Mouse (Mus musculus): ENCODE measurements around the gene Lrfn4.

Gene Lrfn4

GRCm38 (mm10) chr19:4618183-4618582 lies 2.7 kb upstream of the Lrfn4 start:
- H3K27me3 ChIP-seq (ENCODE audit: control insufficient read depth, insufficient read depth, low read length, poor library complexity, severe bottlenecking), result no peaks in the 10 kb centered on the region
- no peaks in the 10 kb centered on the region for H3K36me3 ChIP-seq (ENCODE audit: control insufficient read depth, insufficient read depth, low read length, poor library complexity, severe bottlenecking)
- no peak for DNase-seq (ENCODE audit: low read depth, low spot score)

GRCm38 (mm10) chr19:4616546-4616945 lies 1.1 kb upstream of the Lrfn4 start:
- no peak for DNase-seq (ENCODE audit: low read depth, low spot score)
- no peaks in the 10 kb centered on the region for H3K27me3 ChIP-seq (ENCODE audit: control insufficient read depth, insufficient read depth, low read length, poor library complexity, severe bottlenecking)
- no peaks in the 10 kb centered on the region for H3K36me3 ChIP-seq (ENCODE audit: control insufficient read depth, insufficient read depth, low read length, poor library complexity, severe bottlenecking)

- Histone ChIP-seq H3K36me3 (ENCODE audit: control insufficient read depth, insufficient read depth, low read length, poor library complexity, severe bottlenecking) (no peaks in the 10 kb centered on the region), H3K27me3 (ENCODE audit: control insufficient read depth, insufficient read depth, low read length, poor library complexity, severe bottlenecking) (no peaks in the 10 kb centered on the region)
- no peak for DNase-seq (ENCODE audit: low read depth, low spot score)
These were observed 939 bp downstream of the Lrfn4 start for GRCm38 (mm10) chr19:4614305-4615150.

- Histone ChIP-seq H3K27me3 (ENCODE audit: control insufficient read depth, insufficient read depth, low read length, poor library complexity, severe bottlenecking) (no peaks in the 10 kb centered on the region), H3K36me3 (ENCODE audit: control insufficient read depth, insufficient read depth, low read length, poor library complexity, severe bottlenecking) (no peaks in the 10 kb centered on the region)
- no peak for DNase-seq (ENCODE audit: low read depth, low spot score)
These were observed 1.8 kb downstream of the Lrfn4 start for GRCm38 (mm10) chr19:4613464-4614304.

GRCm38 (mm10) chr19:4612181-4612961 lies 3.1 kb downstream of the Lrfn4 start:
- no peak for DNase-seq (ENCODE audit: low read depth, low spot score)
- H3K27me3 ChIP-seq (ENCODE audit: control insufficient read depth, insufficient read depth, low read length, poor library complexity, severe bottlenecking), result no peaks in the 10 kb centered on the region
- no peaks in the 10 kb centered on the region for H3K36me3 ChIP-seq (ENCODE audit: control insufficient read depth, insufficient read depth, low read length, poor library complexity, severe bottlenecking)

GRCm38 (mm10) chr19:4610109-4610508 lies 5.4 kb downstream of the Lrfn4 start:
- Histone ChIP-seq H3K36me3 (ENCODE audit: control insufficient read depth, insufficient read depth, low read length, poor library complexity, severe bottlenecking) (no peaks in the 10 kb centered on the region), H3K27me3 (ENCODE audit: control insufficient read depth, insufficient read depth, low read length, poor library complexity, severe bottlenecking) (no peaks in the 10 kb centered on the region)
- no peak for DNase-seq (ENCODE audit: low read depth, low spot score)

- no peaks in the 10 kb centered on the region for H3K36me3 ChIP-seq (ENCODE audit: control insufficient read depth, insufficient read depth, low read length, poor library complexity, severe bottlenecking)
- no peaks in the 10 kb centered on the region for H3K27me3 ChIP-seq (ENCODE audit: control insufficient read depth, insufficient read depth, low read length, poor library complexity, severe bottlenecking)
- no peak for DNase-seq (ENCODE audit: low read depth, low spot score)
These were observed 7.0 kb downstream of the Lrfn4 start for GRCm38 (mm10) chr19:4608511-4608910.

- H3K27me3 ChIP-seq (ENCODE audit: control insufficient read depth, insufficient read depth, low read length, poor library complexity, severe bottlenecking), result no peaks in the 10 kb centered on the region
- H3K36me3 ChIP-seq (ENCODE audit: control insufficient read depth, insufficient read depth, low read length, poor library complexity, severe bottlenecking), result no peaks in the 10 kb centered on the region
- no peak for DNase-seq (ENCODE audit: low read depth, low spot score)
These were observed 8.1 kb downstream of the Lrfn4 start for GRCm38 (mm10) chr19:4607406-4607805.

- DNase-seq (ENCODE audit: low read depth, low spot score), result no peak
- no peaks in the 10 kb centered on the region for H3K36me3 ChIP-seq (ENCODE audit: control insufficient read depth, insufficient read depth, low read length, poor library complexity, severe bottlenecking)
These were observed 9.8 kb downstream of the Lrfn4 start for GRCm38 (mm10) chr19:4605654-4606053.

GRCm38 (mm10) chr19:4603801-4604723 lies 11.4 kb downstream of the Lrfn4 start:
- peak; percentile 37 for DNase-seq (ENCODE audit: low read depth, low spot score)
- Histone ChIP-seq H3K27me3 (ENCODE audit: control insufficient read depth, insufficient read depth, low read length, poor library complexity, severe bottlenecking) (no peaks in the 10 kb centered on the region), H3K36me3 (ENCODE audit: control insufficient read depth, insufficient read depth, low read length, poor library complexity, severe bottlenecking) (no peaks in the 10 kb centered on the region)

More at GRCm38 (mm10) chr19:4605654-4606053, 9.8 kb downstream of the Lrfn4 start:
- no peaks in the 10 kb centered on the region for H3K27me3 ChIP-seq (ENCODE audit: control insufficient read depth, insufficient read depth, low read length, poor library complexity, severe bottlenecking)

- Histone ChIP-seq H3K36me3 (ENCODE audit: control insufficient read depth, insufficient read depth, low read length, poor library complexity, severe bottlenecking) (no peaks in the 10 kb centered on the region), H3K27me3 (ENCODE audit: control insufficient read depth, insufficient read depth, low read length, poor library complexity, severe bottlenecking) (no peaks in the 10 kb centered on the region)
- no peak for DNase-seq (ENCODE audit: low read depth, low spot score)
These were observed 13.0 kb downstream of the Lrfn4 start for GRCm38 (mm10) chr19:4602459-4602858.

- DNase-seq (ENCODE audit: low read depth, low spot score), result no peak
- Histone ChIP-seq H3K27me3 (ENCODE audit: control insufficient read depth, insufficient read depth, low read length, poor library complexity, severe bottlenecking) (no peaks in the 10 kb centered on the region), H3K36me3 (ENCODE audit: control insufficient read depth, insufficient read depth, low read length, poor library complexity, severe bottlenecking) (no peaks in the 10 kb centered on the region)
These were observed 19.4 kb downstream of the Lrfn4 start for GRCm38 (mm10) chr19:4596071-4596470.

- Histone ChIP-seq H3K27me3 (ENCODE audit: control insufficient read depth, insufficient read depth, low read length, poor library complexity, severe bottlenecking) (no peaks in the 10 kb centered on the region), H3K36me3 (ENCODE audit: control insufficient read depth, insufficient read depth, low read length, poor library complexity, severe bottlenecking) (no peaks in the 10 kb centered on the region)
- no peak for DNase-seq (ENCODE audit: low read depth, low spot score)
These were observed 21.5 kb downstream of the Lrfn4 start for GRCm38 (mm10) chr19:4593792-4594522.

All from splenic B cell, adult 2 months (primary cell).